Mouse (Mus musculus) embryonic fibroblast, embryonic 13.5 days (primary cell): Measurements from ENCODE around the gene Rfpl4. TPM values are rescaled to one million over a fixed set of nuclear protein-coding genes. Genes with fewer than 3 reads are reported as not detected.
A peak's percentile ranks its signal among the peaks of the same experiment; 100 is the strongest.

Experiments used
- H3K27ac ChIP-seq: 2 replicates; pipeline ENCODE4 v1.5.1; 2012; ENCODE audit warnings: low read length, control low read depth, inconsistent platforms; ENCODE audit not compliant: insufficient read depth
- H3K4me1 ChIP-seq: 2 replicates; pipeline ENCODE4 v1.6.1; 2011; ENCODE audit warnings: low read length; ENCODE audit not compliant: control insufficient read depth, insufficient read depth
- H3K4me3 ChIP-seq: 2 replicates; pipeline ENCODE4 v1.5.1; 2011; ENCODE audit warnings: mild to moderate bottlenecking, control low read depth, low read length; ENCODE audit not compliant: insufficient read depth
- CTCF ChIP-seq: IDR thresholded peaks from 2 replicates; pipeline ENCODE4 v1.5.1; 2011; ENCODE audit warnings: mild to moderate bottlenecking, control low read depth, low read length, moderate library complexity, borderline replicate concordance; ENCODE audit not compliant: insufficient read depth
- POLR2A ChIP-seq: IDR thresholded peaks from 2 replicates; pipeline ENCODE4 v1.6.1; 2011; ENCODE audit warnings: low read depth, mild to moderate bottlenecking, control low read depth, low read length, moderate library complexity
- polyA plus RNA-seq: library from polyadenylated mRNA; stranded (reverse); fragments of >200 nt; gene quantifications from 2 replicates; pipeline ENCODE4 v1.2.4, GENCODE M21; 2011; ENCODE audit warnings: low read depth; ENCODE audit not compliant: missing spikeins, insufficient read length

Gene Rfpl4
- polyA plus RNA-seq, 1 experiment, result not detected

GRCm38 (mm10) chr7:5098769-5099168, 18.0 kb downstream of the Rfpl4 start:
- H3K4me1 ChIP-seq, result no peaks in the 10 kb centered on the region
- H3K27ac ChIP-seq, result no peak overlapping the region
- no peak overlapping the region for H3K4me3 ChIP-seq
- no peak for TF ChIP-seq CTCF
- TF ChIP-seq POLR2A, result no peak

GRCm38 (mm10) chr7:5092831-5093510, 23.8 kb downstream of the Rfpl4 start:
- H3K4me3 ChIP-seq, result no peak overlapping the region
- no peak overlapping the region for H3K27ac ChIP-seq
- TF ChIP-seq POLR2A (no peak), CTCF (no peak)
- H3K4me1 ChIP-seq, result no peaks in the 10 kb centered on the region

- no peaks in the 10 kb centered on the region for H3K4me1 ChIP-seq
- H3K4me3 ChIP-seq, result no peak overlapping the region
- no peak for TF ChIP-seq CTCF
- TF ChIP-seq POLR2A, result no peak
- H3K27ac ChIP-seq, result no peak overlapping the region
These were observed 24.4 kb downstream of the Rfpl4 start for GRCm38 (mm10) chr7:5092381-5092780.

GRCm38 (mm10) chr7:5091008-5091728, 25.6 kb downstream of the Rfpl4 start:
- no peak overlapping the region for H3K27ac ChIP-seq
- no peak overlapping the region for H3K4me3 ChIP-seq
- TF ChIP-seq POLR2A (no peak), CTCF (no peak)
- no peaks in the 10 kb centered on the region for H3K4me1 ChIP-seq

GRCm38 (mm10) chr7:5089853-5090252, 26.9 kb downstream of the Rfpl4 start:
- H3K4me1 ChIP-seq, result no peaks in the 10 kb centered on the region
- H3K4me3 ChIP-seq, result no peak overlapping the region
- H3K27ac ChIP-seq, result no peak overlapping the region
- TF ChIP-seq CTCF (no peak), POLR2A (no peak)

GRCm38 (mm10) chr7:5087886-5088285, 28.9 kb downstream of the Rfpl4 start:
- TF ChIP-seq CTCF (no peak), POLR2A (no peak)

GRCm38 (mm10) chr7:5086921-5087440, 29.8 kb downstream of the Rfpl4 start:
- Histone ChIP-seq H3K4me1 (peaks cover under 1% of the 10 kb centered on the region; the same call in 1 of the 2 replicates), H3K27ac (no peak overlapping the region), H3K4me3 (no peak overlapping the region)
- TF ChIP-seq CTCF (no peak), POLR2A (no peak)

More at GRCm38 (mm10) chr7:5087886-5088285, 28.9 kb downstream of the Rfpl4 start:
- Histone ChIP-seq H3K4me1 (no peaks in the 10 kb centered on the region), H3K4me3 (no peak overlapping the region), H3K27ac (no peak overlapping the region)

GRCm38 (mm10) chr7:5085512-5085911, 31.2 kb downstream of the Rfpl4 start:
- TF ChIP-seq CTCF, result no peak
- TF ChIP-seq POLR2A, result no peak
- Histone ChIP-seq H3K4me3 (no peak overlapping the region), H3K27ac (no peak overlapping the region), H3K4me1 (peaks cover 2% of the 10 kb centered on the region; the same call in 1 of the 2 replicates)

- Histone ChIP-seq H3K27ac (no peak overlapping the region), H3K4me3 (no peak overlapping the region), H3K4me1 (peaks cover 2% of the 10 kb centered on the region; the same call in 1 of the 2 replicates)
- TF ChIP-seq POLR2A, result no peak
- no peak for TF ChIP-seq CTCF
These were observed 33.2 kb downstream of the Rfpl4 start for GRCm38 (mm10) chr7:5083325-5084105.

GRCm38 (mm10) chr7:5081939-5082338, 34.8 kb downstream of the Rfpl4 start:
- Histone ChIP-seq H3K4me3 (peak overlapping the region; percentile 47; the same call in 1 of the 2 replicates), H3K4me1 (peaks cover 2% of the 10 kb centered on the region; the same call in 1 of the 2 replicates)
- TF ChIP-seq POLR2A (no peak), CTCF (no peak)

More at GRCm38 (mm10) chr7:5081939-5082338, 34.8 kb downstream of the Rfpl4 start:
- no peak overlapping the region for H3K27ac ChIP-seq
